Mouse (Mus musculus) R1 (cell line): Measurements from ENCODE around the gene Tnni1.

Source experiments
- DNase-seq: peaks from one replicate; pipeline ENCODE4 v3.0.0-alpha.2; 2018; ENCODE audit warnings: low read depth, low spot score

Gene Tnni1

DNA sequence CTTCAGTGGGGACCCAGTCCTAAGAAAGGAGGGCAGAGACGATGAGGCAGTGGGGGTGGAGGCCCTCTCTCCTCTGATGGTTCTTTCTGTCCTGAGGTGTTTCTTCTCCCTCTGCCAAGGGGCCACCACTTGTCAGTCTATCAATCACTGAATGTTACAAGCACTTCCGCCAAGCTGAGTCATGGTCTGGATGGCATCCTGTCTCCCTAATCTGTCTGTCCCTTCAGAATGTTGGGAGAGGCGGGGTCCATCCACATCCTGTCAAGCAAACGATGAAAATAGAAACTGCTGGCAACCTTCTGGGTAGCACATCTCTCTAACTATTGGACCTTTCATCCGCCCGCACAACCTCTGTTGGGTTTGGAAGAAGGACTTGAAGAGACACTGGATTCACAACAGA, 65.2 kb downstream of the Tnni1 start:
- DNase-seq, result no peak

DNA sequence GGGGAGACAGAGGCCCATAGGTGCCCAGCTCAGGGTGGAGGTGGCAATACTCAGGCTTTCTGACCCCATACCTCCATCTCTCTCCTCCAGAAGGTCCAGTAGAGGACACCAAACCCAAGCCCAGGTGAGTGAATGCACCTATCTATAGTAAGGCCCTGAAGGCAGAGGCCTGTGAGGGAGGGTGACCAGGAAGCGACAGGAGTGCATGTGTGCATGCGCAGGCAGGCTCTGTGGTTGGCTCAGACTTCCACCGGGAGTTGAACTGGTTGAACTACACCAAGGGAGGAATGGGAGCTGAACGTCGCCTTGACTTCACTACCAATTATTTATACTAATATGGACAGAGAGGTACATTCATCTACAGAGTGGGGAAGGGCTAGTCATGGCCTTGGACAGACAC, 67.4 kb downstream of the Tnni1 start:
- DNase-seq, result no peak

DNA sequence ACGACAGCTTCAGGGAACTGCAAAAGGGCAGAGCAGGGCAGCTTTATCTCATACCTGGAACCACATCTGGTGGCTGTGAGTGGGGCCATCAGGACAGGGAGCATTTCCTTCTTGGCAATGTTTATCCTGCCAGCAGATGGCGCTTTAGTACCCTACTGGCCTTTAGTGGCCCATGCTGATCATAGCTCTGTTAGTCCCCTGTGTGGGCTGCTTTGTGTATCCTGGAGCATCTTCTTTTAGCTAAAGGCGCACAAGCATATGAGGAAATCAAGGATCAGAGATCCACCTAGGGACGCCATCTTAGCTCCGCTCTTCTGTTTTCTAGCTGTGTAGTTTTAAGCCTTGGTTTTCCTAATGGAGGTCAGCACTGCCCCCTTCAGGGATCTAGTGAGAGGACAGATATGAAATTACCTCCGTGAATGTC, 67.9 kb downstream of the Tnni1 start:
- DNase-seq, result peak; percentile 73

GRCm38 (mm10) chr1:135847611-135848351, 68.5 kb downstream of the Tnni1 start:
- no peak for DNase-seq

GRCm38 (mm10) chr1:135850722-135851512, 71.7 kb downstream of the Tnni1 start:
- DNase-seq, result no peak

GRCm38 (mm10) chr1:135852044-135852756, 73.0 kb downstream of the Tnni1 start:
- DNase-seq, result no peak

- DNase-seq, result no peak
These were observed 74.0 kb downstream of the Tnni1 start for GRCm38 (mm10) chr1:135853200-135853599.

DNA sequence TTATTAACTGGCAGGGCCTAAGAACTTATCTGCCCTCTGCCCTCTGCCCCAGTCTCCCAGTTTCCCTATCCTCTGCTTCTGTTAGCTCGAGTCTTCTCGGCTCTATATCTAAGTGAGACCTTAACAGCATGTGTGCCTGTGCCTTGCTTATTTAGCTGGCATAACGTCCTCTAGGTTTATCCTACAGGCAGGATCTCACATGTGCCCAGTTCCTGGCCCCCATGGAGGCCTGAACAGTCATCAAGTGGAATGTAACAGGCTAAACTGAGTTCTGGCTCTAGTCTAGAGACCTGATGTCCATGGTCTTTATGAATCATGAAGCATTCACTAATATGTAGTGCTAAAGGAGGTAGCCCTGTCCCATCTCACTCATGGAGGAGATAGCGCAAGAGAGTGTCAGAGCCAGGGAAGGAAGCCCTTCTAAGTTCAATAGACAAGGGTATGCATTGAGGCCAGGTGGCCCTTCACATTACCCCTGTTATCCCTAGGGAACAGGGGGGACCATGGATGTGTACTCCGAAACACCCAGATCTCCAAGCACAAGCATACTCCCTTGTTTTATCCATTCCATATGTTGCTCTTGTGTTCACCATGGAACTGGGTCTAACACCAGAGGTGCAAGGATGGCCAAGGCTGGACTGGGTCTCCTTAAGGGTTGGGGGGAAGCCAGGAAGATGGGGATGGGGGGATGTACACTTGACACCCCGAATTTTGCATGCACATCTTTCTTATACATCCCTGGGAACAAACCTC, 75.5 kb downstream of the Tnni1 start:
- no peak for DNase-seq

DNA sequence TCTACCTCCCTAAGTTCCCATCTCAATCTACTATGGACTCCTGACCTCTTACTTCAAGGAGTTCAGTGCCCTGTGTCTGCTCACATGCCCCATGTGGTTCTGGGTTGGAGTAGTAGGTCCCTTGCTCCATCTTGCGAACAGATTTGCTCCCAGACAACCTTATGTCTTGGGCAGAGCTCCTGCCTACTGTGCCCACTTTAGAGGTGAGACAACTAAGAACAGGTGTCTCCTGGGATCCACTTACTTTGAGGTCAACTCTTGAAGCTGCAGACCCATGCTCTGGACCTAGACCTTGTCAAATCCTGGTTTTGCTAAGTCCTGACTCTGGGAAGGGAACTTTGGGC, 76.1 kb downstream of the Tnni1 start:
- DNase-seq, result no peak

GRCm38 (mm10) chr1:135856070-135856469, 76.8 kb downstream of the Tnni1 start:
- no peak for DNase-seq

GRCm38 (mm10) chr1:135857137-135857775, 78.0 kb downstream of the Tnni1 start:
- DNase-seq, result peak; percentile 51

DNA sequence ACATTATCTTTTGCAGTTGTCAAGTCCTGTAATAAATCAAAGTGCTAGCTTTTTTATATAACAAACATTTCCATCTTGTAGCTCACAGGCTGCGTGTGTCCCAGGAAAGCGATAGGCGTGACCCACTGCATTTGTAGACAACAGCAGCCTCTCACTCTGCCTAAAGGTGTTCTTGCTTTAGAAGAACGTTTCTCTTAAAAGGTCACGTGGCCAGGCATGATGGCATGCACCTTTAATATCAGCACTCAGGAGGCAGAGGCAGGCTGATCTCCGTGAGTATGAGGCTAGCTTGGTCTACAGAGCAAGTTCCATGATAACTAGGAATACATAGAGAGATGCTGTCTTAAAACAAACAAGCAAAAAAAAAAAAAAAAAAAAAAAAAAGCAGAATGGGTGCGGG, 79.3 kb downstream of the Tnni1 start:
- DNase-seq, result no peak
